ENCODE assay signal across 8 mouse cellular contexts in genomic region chr11:5788056-5789014, GRCm38 (mm10). TPM values are rescaled to one million over a fixed set of nuclear protein-coding genes. Genes with fewer than 3 reads are reported as not detected.
DNase-seq lines count a peak whose midpoint lies in the region; ATAC-seq lines count a peak whose summit lies in the region.

TSS of gene Dbnl (plus strand) at chr11:5788488.

- WGBS in heart, embryonic 13.5 days, result under 1% methylated on average over 72 of the region's 74 CpGs
- under 1% methylated on average over 74 of the region's 74 CpGs for WGBS in liver, embryonic 12.5 days (ENCODE audit: insufficient replicate concordance)
- WGBS in stomach, embryonic 15.5 days, result under 1% methylated on average over 74 of the region's 74 CpGs

- DNase-seq in CD4-positive, CD25-positive, alpha-beta regulatory T cell, adult 2 months (ENCODE audit: low read depth, low spot score), result peak; percentile 99
- DNase-seq in fat pad, adult 2 months (ENCODE audit: extremely low read depth, low read depth, low spot score), result peak; percentile 39
- peak; percentile 98 for DNase-seq in kidney, postnatal 10 days
- DNase-seq in natural killer cell, adult 2 months (ENCODE audit: low spot score in 2 of 2), result peak; percentile 98

- H3K9me3 ChIP-seq in heart, embryonic 13.5 days, result no peaks in the 10 kb centered on the region
- H3K9me3 ChIP-seq in liver, embryonic 12.5 days (replicated peaks), result no peaks in the 10 kb centered on the region
- no peaks in the 10 kb centered on the region for H3K9me3 ChIP-seq in stomach, embryonic 15.5 days

- ATAC-seq in heart, embryonic 13.5 days (ENCODE audit: extremely low read depth, insufficient number of reproducible peaks, low FRiP score, low TSS enrichment), result peak; percentile 94
- ATAC-seq in liver, embryonic 12.5 days, result peak; percentile 96
- ATAC-seq in stomach, embryonic 15.5 days (ENCODE audit: insufficient read depth, low FRiP score, low read depth), result peak; percentile 95

- H3K9ac ChIP-seq in heart, embryonic 13.5 days, result peak within 1 kb of the TSS; percentile 94
- H3K9ac ChIP-seq in liver, embryonic 12.5 days, result peak within 1 kb of the TSS; percentile 87
- H3K9ac ChIP-seq in stomach, embryonic 15.5 days, result peak within 1 kb of the TSS; percentile 57

- H3K27me3 ChIP-seq in heart, embryonic 13.5 days (replicated peaks), result no peaks in the 10 kb centered on the region
- H3K27me3 ChIP-seq in liver, embryonic 12.5 days (replicated peaks), result no peaks in the 10 kb centered on the region
- no peaks in the 10 kb centered on the region for H3K27me3 ChIP-seq in stomach, embryonic 15.5 days (replicated peaks)

- H3K27ac ChIP-seq in brown adipose tissue, adult 24 weeks (replicated peaks; ENCODE audit: low read depth, low read length), result peak within 1 kb of the TSS; percentile 92
- peak within 1 kb of the TSS; percentile 95 for H3K27ac ChIP-seq in heart, embryonic 13.5 days (replicated peaks)
- peak within 1 kb of the TSS; percentile 98 for H3K27ac ChIP-seq in liver, embryonic 12.5 days
- peak within 1 kb of the TSS; percentile 88 for H3K27ac ChIP-seq in stomach, embryonic 15.5 days

- H3K4me3 ChIP-seq in brown adipose tissue, adult 24 weeks (ENCODE audit: insufficient read depth, low read depth, low read length), result peak within 1 kb of the TSS; percentile 91
- H3K4me3 ChIP-seq in heart, embryonic 13.5 days, result peak within 1 kb of the TSS; percentile 90
- peak within 1 kb of the TSS; percentile 84 for H3K4me3 ChIP-seq in liver, embryonic 12.5 days
- H3K4me3 ChIP-seq in stomach, embryonic 15.5 days (replicated peaks), result peak within 1 kb of the TSS; percentile 61

- peak within 1 kb of the TSS; percentile 95 for H3K4me2 ChIP-seq in heart, embryonic 13.5 days
- peak within 1 kb of the TSS; percentile 88 for H3K4me2 ChIP-seq in liver, embryonic 12.5 days
- H3K4me2 ChIP-seq in stomach, embryonic 15.5 days, result peak within 1 kb of the TSS; percentile 62

- H3K36me3 ChIP-seq in heart, embryonic 13.5 days, result peaks cover 38% of the 10 kb centered on the region
- peaks cover 27% of the 10 kb centered on the region for H3K36me3 ChIP-seq in liver, embryonic 12.5 days
- H3K36me3 ChIP-seq in stomach, embryonic 15.5 days, result peaks cover 12% of the 10 kb centered on the region; the same call in 1 of the 2 replicates

- H3K4me1 ChIP-seq in brown adipose tissue, adult 24 weeks (ENCODE audit: control insufficient read depth, insufficient read depth, insufficient read length, low read length), result peaks cover 9% of the 10 kb centered on the region
- H3K4me1 ChIP-seq in heart, embryonic 13.5 days, result peaks cover 25% of the 10 kb centered on the region
- H3K4me1 ChIP-seq in liver, embryonic 12.5 days, result peaks cover 34% of the 10 kb centered on the region
- H3K4me1 ChIP-seq in stomach, embryonic 15.5 days, result peaks cover 17% of the 10 kb centered on the region

RNA-seq across cellular contexts. Expression of gene Dbnl, which starts in this region (rescaled TPM):
- 18.7 and 21.8 TPM in 2 replicates for polyA plus RNA-seq in brown adipose tissue, adult 24 weeks (2012; ENCODE audit: insufficient read depth, insufficient read length, missing spikeins)
- polyA plus RNA-seq in heart, embryonic 13.5 days (2015; fragmentation: Nextera tagmentation; extraction: Ambion mirVana), result 85.7 and 86.0 TPM in 2 replicates
- 71.6 and 72.0 TPM in 2 replicates for polyA plus RNA-seq in liver, embryonic 12.5 days (2016; fragmentation: Nextera tagmentation; extraction: Ambion mirVana)
- polyA plus RNA-seq in stomach, embryonic 15.5 days (2015; fragmentation: Nextera tagmentation; extraction: Ambion mirVana), result 111 and 115 TPM in 2 replicates

Comparison
In these comparisons a context has a peak if more than half of its experiments do, and no peak if none do; other contexts are left out.
1. Peak in every context shown above with its lines: DNase-seq, ATAC-seq, H3K4me3 ChIP-seq and H3K27ac ChIP-seq.
2. DNase-seq: peak in every context shown above with its lines; median percentile 99 in CD4-positive, CD25-positive, alpha-beta regulatory T cell, adult 2 months; 98 in kidney, postnatal 10 days; 98 in natural killer cell, adult 2 months; 39 in fat pad, adult 2 months.